Mouse (Mus musculus): Measurements from ENCODE around the gene Ptms.

DNA sequence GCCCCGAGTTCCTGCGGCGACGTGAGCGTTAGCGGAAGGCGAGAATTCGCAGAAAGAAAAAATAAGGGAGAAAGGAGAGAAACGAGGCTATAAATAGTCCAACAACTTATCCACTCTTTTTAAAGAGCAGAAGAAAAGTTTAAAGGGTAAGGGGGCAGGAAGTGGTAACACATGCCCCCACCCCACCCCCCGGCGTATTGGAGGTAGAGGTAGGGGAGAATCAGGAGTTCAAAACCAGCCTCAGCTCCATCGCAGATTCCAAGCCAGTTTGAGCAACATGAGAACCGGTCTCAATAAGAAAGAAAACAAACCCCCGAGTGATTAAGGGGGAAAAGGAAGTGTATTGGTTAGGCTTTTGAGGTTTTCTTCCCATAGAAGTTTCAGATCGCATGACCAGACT, 45.8 kb upstream of the Ptms start:
- TF ChIP-seq CTCF (conservative IDR thresholded peaks at IDR 0.05; ENCODE audit: insufficient read depth, insufficient read length, low read depth, low read length) (no peak), POLR2A (IDR thresholded peaks at IDR 0.05; ENCODE audit: low read depth, low read length) (no peak)
